Mouse (Mus musculus) frontal cortex, postnatal 25 days (tissue): Measurements from ENCODE around the gene Utp6.
"Not testable (repeated sequence)": the region's sequence is repeated elsewhere in the genome, so short reads cannot be mapped to it uniquely, and the experiment has no call there.

Source experiments
- DNase-seq, 2 experiments: peaks; one replicate each; pipeline ENCODE4 v3.0.0; 2022; ENCODE audit warnings: low spot score in 2 of 2

The Utp6 gene

DNA sequence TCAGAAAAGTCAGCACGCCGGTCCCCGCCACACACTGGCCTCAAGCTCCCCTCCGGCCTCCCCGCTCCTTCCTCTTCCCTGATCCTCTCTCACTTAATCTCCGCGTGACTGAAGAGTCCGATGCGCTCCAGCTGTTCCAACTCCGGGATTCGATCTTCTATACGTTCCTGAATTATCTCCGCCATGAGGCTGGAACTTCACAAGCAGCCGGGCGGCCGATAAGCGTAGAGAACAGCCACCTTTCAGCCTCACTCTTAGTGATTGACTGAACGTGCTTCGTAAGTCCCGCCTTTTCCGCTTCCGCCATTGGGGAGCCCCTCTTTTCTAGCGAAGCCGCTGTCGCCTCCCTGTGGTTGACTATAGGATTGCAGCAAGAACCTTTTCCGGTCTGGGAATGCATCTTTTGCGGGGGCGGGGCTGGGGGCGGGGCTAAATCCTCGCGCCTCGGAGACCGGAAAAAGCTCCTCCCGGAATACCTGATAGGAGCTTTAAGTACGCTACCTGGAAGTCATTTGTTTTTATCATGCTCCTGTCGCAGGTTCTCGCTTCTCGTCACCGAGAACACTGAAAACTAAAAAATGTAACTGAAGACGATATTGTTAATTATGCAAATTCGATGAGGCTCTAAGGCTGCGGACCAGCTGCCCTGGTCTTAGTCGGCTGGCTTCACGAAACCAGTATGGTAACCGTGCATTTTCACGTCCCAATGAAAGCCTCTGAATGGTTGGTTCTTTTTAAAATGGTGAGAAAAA is at the start of gene Utp6:
Gene Utp6, minus strand, starts transcription at position 266 of the 752 bp plus-strand sequence.
- peak; percentile 98 for DNase-seq

DNA sequence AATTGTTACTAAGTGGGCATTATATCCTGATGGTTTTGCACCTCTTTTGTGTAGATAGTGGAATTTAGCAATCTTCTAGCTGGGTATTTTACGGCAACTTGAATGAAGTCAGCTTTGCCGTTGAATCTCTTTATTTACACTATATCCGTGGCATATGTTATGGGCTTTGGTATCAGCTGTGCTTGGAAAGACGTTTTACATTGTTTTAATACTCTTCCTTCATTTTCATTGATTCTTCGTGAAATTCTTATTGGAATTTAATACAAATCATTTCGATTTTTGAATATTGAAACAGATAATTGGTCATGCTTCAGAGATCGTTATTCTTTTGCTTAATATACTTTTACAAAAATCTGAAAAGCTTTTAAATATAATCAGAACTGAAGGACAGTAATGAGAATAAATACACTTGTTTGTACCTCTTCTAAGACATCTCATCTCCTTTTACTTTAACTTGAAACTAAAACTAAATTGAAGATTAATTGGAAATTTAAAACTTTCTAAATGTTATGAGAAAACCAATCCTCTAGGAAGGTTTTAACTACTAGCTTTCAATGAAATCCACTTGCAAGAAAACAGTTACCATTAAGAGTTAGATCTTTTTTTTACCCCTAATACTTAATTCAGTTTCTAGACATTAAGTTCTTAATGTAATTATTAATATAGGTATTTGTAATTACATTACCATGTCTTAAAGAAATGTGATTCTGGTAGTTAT is 32.2 kb upstream of the Utp6 start:
- no peak for DNase-seq

DNA sequence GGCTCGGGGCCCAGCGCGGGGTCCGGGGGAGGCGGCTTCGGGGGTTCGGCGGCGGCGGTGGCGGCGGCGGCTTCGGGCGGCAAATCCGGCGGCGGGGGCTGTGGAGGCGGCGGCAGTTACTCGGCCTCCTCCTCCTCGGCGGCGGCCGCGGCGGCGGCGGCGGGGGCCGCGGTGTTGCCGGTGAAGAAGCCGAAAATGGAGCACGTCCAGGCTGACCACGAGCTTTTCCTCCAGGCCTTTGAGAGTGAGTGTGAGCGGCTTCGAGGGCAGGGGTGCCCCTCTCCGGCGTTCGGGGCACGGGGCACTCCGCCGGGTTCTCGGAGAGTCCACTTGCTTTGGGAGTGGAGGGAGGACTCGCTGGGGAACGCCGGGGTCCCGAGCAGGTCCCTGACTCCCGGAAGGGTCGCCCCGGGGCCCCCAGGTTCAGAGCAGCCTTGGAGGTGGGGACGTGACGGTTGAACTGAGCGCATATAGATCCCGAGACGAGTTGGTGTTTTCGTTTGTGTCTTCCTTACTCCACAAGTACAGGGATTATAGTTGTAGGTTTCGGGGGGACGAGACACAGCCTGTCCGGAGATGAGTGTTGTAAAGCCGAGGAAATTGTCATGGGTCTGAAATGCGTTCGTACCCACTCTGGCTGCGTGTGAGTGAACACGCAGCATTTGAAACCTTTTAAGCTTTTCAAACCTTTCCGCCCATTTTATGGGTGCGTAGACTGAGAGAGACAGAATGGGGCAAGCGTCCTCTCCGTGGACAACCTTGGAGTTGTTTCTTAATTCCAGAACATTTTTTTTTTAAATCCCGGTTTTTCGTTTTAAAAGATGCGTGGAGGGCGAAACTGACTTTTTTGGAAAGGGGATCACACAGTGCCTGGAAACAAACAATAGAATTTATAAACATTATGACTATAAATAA is 31.4 kb upstream of the Utp6 start:
- DNase-seq = peak; percentile 15 to 18

DNA sequence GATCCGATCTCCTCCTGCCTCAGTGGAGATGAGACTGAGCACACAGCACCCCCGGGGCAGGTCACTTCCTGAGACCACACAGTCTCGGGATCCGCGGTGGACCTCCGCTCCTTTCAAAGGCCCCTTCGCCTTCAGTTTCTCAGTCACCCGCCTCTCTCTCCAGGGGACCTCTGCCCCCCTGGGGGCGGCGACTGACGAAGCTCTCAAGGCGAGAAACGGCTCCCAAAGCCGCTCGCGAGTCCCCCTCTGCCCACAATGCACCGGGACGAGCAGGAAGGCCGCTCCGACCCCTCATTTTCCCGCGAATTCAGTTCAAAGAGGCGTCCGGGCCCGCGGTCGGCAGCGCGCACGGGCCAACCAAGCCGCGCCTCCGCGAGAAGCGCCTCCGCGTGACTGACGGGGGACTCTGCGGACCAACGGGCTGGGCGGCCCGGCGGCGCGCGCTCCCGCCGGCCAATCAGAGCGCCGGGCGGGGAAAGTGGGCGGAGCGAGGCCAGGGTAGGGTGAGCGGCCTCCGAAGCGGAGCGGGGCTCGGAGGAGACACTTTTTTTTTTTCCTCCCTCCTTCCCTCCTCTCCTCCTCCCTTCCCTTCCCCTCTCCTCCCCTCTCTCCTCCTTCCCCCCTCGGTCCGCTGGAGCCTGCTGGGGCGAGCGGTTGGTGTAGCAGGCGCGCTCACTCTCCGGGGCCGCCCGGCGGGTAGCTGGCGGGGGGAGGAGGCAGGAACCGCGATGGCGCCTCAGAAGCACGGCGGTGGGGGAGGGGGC is 30.6 kb upstream of the Utp6 start, which contains the start of gene Suz12:
Gene Suz12, plus strand, starts transcription at position 515 of the 764 bp plus-strand sequence.
- DNase-seq = peak; percentile 73 to 86

DNA sequence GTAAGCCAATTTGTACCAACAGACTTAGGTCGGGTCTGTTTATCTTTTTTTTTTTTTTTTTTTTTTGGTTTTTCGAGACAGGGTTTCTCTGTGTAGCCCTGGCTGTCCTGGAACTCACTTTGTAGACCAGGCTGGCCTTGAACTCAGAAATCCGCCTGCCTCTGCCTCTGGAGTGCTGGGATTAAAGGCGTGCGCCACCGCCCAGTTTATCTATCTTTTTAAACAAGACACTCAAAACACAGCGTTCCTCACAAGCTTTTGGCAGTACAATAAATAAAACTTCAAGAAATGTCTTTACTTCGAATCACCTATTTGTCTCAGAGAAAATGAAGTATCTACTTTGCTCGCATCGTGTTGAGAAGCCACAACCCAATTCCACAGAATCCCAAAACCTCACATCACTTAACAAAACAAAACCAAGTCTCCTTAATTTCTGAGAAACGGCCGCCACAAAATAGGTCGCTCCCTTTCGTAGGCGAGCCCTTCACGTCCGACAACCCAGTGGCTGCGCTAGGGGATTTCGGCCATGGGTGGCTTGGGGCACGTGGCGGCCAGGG is 29.9 kb upstream of the Utp6 start:
- DNase-seq = no peak

DNA sequence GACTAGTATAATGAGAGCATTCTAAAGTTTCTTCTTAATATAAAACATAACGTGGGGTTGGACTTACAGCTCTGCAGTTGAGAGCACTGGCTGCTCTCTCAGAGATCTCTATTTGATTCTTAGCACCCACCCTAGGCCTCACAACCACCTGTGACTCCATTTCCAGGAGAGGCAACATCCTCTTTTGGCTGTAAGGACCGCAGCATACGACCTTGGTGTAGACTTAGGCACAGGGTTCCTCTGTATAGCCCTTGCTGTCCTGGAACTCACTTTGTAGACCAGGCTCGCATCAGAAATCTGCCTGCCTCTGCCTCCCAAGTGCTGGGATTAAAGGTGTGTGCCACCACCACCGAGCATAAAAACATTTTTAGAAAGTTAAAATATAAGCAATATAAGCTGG is 29.4 kb upstream of the Utp6 start:
- no peak for DNase-seq

DNA sequence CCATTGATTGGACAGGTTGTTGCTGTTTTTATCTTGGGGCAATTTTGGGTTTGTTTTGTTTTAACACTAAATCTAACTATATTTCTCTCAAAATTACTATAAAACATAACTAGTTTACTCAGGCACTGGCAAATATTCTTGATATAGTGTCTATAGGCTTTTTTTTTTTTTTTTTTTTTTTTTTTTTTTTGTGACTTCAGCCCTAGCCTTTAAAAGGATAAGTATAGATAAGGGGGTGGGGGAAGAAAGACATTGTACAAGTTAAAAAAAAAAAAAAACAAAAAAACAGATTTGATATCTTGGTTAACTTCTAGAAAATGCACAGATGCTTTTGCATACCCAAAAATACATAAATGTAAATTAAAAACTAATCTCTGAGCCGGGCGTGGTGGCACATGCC is 27.9 kb upstream of the Utp6 start:
- DNase-seq = no peak

DNA sequence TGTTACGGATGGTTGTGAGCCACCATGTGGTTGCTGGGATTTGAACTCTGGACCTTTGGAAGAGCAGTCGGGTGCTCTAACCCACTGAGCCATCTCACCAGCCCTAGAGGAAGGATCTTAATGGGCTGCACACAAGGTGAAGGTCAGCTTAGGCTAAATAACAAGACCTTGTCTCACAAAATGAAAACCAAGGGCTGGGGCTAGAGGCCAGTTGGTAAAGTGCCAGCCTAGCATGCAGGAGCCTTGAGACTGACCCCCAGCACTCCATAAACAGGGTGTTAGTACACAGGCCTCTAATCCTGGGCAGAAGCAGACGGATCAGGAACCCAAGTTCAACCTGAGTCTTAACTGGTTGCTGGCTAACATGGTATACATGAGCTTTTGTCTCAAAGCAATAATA is 25.7 kb upstream of the Utp6 start:
- DNase-seq = no peak

DNA sequence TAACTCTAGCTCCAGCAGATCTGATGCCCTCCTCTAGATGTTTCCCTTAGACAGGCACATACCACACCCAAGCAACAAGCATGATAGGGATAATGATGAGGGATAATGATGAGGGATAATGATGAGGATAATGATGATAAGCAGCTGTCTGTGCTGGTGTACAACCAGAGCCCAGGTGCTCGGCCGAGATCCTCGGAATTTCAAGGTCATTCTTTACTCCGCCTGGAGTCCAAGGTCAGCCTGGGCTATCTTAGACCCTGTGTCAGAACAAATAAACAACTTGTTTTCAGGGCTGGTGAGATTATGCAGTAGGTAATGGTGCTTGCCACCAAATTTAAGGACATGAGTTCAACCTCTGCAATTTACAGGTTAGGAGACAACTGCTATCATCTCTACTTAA is 24.7 kb upstream of the Utp6 start:
- DNase-seq = no peak

DNA sequence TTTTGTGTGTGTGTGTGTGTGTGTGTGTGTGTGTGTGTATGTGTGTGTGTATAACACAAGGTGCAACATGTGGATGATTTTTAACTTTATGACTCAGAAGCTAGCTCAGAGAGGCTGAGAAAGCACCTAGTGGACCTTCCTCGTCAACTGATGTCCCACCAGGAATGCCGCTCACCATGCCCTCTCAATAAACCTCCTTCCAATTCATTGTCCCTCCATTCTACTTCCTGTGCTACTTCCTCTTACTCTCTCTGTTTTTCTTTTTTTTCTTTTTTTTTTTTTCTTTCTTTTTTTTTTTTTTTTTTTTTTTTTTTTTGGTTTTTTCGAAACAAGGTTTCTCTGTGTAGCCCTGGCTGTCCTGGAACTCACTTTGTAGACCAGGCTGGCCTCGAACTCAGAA is 15.6 kb upstream of the Utp6 start:
- not testable (repeated sequence) for DNase-seq

DNA sequence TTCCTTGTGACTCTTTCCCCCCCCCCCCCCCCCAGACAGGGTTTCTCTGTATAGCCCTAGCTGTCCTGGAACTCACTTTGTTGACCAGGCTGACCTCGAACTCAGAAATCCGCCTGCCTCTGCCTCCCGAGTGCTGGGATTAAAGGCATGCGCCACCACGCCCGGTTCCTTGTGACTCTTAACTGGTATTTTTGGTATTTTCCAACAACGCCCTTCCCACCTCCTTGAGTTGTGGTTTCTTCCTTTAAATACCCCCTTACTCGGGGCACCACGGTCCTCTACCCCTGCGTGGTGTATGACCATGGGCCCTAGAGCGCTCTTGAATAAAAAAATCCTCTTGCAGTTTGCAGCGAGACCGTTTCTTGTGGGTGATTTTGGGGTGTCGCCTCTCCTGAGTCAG is 14.9 kb upstream of the Utp6 start:
- DNase-seq = not testable (repeated sequence)

DNA sequence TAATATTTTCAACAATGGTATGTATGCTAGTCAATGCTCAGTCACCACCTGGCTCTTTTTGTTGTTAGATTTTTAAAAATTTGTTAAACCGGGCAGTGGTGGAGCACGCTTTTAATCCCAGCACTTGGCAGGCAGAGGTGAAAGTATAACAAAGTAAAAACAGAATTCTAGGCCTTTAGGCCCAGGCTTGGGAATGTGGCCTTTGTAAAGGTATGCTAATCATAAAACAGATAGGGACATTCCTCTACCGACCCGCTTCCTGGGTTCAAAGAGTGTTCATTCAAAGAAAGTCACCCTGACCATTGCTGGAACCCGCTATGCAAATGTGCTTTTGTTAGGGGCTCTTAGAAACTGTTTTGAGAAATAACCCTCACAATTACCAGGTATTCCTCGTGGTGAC is 14.5 kb upstream of the Utp6 start:
- DNase-seq = not testable (repeated sequence)

DNA sequence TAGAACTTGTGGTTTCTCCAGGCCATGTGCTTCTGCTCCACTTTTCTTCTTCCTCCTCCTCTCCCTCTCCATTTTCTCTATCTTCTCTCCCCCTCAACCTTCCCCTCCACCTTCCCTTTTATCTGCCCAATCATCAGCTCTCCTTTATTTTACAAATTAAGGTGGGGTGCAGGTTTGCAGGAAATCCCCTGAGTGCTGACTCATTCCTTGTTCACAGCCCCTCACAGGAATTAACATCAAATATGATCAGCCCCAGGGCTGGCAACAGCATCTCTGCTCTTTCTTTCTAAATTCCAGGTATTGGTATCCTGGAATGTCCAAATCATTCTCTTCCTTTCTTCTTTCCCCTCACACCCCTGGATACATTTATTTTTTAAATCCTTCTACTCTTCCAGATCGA is 14.0 kb upstream of the Utp6 start:
- DNase-seq = no peak

DNA sequence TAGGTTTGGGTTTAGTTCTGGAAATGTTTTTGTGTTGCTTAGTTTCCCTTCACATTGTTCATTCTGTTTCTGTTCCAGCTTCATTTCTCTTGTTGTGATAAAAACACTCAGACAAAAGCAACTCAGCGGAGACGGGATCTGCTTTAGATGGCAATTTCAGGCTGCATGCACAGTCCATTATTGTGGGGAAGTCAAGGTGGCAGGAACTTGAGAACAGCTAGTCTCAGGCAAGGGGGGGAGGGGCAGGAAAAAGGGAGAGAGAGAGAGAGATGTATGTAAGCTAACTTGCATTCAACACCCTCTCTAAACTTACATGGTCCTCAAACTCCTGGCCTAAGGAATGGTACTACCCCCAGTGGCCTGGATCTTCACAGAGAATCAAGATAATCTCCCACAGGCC is 13.2 kb upstream of the Utp6 start:
- no peak for DNase-seq

DNA sequence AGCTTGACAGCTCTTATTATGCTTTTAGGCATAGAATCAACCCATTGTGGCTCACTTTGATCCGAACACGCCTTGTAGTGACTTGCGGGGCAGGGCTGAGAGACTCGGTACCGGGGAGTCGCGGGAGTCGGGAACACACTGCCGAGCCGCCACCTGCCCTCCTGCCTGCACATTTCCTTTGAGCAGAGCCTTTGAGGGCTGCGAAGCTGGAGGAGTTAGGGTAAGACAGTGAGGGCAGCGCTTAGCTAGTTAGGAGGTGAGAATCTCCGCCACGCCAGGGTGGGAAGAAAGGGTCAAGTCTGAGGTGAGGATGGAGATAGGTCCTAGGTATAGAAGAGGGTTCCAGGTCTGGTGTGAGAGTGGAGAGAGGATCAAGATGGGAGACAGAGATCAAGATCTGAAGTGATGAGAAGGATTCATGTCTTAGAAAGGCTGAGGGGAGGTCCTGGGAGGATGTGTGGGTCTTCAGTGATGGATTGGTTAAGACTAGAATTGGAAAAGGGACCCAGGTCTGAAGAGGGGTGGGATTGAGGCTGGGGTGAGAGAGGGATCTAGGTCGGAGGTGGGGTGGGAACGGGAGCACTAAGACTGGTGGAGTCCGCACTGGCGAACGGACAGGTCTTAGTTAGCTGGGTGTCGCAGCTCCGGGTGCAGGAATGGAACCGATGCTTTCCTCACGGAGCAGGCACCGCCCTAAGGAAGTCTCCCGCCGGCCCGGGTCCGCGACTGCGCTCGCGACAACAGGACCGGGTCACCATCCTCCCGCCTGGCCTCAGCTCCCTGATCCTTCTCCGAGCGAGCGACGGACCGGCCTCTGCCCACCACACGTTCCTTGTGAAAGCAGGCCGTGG is 11.7 kb upstream of the Utp6 start:
- no peak for DNase-seq

DNA sequence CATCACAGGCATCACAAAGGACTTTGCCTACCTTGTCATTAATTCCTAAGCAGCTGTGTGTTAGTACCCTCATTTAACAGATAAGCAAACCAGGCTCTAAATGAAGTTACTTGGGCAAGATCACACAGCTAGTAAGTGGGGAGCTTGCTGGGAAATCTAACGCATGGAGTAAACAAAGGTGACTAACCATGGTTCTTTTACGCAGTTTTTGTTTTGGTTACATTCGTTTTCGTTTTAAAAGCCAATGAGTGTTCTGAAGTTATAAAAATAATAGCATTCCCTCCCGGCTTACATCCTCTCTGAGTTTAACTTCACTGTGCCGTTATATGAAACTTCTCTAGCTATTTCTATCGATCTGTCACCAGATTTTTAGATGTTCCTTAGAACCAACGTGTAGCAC is 10.9 kb upstream of the Utp6 start:
- no peak for DNase-seq

DNA sequence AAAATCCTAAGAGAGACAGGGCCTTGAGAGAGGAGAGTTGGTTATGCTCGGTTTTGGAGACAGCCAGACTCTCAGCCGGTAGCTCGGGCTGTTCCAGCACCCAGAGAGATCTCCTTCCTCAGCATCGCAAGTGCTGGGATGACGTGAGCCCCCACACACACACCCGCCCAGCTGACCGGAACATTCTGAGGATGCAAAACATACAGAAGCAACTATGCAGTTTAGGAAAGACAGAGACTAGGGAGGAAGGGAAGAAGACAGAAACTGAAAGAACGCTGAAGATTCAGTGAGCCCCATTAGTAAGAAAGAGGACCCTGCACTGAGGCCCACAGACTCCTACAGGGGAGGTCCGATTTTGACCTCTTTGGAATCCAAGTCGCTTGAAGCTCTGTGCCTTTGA is 5.6 kb upstream of the Utp6 start:
- no peak for DNase-seq

DNA sequence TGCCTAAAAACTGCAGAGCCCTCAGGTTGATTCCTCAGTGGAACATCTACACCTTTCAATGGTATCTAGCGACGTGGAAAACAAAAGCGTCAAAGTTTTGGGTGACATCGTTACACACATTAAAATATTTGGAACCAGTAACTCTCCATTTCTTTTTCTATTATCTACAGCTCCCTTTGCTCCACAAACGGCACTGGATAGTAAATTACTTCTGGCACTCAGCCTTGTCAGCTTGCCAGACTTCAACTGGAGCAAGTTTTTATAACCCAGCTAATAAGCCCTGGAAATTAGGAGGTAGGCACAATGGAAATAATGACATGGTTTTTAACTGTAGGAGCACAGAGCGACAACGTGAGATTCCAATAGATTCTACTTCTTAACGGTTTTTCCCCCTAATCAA is 3.7 kb upstream of the Utp6 start:
- peak in 1 of 2 experiments; percentile 12 for DNase-seq

DNA sequence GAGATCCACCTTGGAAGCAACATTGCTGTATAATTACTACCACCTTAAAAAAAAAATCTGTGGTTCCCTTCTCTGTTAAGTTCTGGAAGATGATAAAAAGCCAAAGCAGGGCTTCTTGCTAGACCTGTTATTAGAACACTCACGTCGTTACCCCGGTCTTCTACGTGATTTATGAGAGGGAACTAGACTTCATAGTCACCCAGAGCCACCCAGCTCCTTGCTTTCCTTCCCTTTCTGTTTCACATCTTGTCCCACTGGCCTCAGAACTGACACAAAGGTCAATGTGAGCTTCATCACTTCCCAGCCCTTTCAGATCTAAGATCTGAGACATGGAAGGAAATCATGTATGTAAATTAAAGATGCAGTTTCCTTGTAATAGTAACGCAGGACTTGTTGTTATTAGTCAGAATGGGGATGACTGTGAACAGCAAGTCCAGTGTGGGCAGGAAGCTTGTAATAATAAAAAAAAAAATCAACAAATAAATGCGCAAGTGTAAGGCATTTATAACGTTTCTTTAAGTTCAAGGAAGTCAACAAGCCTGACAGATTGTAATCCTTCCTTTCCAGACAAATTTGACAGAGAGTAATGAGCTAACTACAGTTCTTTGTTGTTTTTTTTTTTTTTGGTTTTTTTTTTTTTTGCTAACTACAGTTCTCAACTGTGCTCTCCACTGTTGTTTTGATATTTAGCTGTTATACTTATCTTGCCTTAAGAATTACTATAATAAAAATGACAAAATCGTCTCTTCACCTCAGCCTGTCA is 1.2 kb upstream of the Utp6 start:
- DNase-seq = no peak

DNA sequence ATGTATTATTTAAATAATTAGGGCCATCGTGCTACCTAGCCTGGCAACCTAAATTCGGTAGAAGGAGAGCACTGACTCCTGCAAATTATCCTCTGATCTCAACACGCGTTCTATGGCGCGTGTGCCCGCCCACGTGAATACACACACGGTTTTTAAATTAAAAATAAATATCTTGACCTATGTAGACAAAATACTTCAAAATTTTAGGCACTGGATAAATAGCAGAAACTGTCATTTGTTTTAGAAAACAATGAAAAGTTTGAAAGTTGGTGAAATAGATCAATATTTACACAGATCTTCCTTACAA is 640 bp upstream of the Utp6 start:
- no peak for DNase-seq
